Mouse (Mus musculus) neural tube, embryonic 14.5 days (tissue): ENCODE results near the gene Mns1. TPM values are rescaled to one million over a fixed set of nuclear protein-coding genes. Genes with fewer than 3 reads are reported as not detected.
A peak's percentile ranks its signal among the peaks of the same experiment; 100 is the strongest.

ENCODE experiments used
- ATAC-seq: fragments of 200-750 bp; cut with Nextera tagmentation; 2 replicates; pipeline ENCODE4 v1.8.0; 2017; ENCODE audit warnings: low read depth, mild to moderate bottlenecking, moderate TSS enrichment, moderate library complexity
- H3K27ac ChIP-seq: fragments of 300-500 bp; sonication (generic); 2 replicates; pipeline ENCODE4 v1.5.1; 2014; ENCODE audit warnings: low read depth, mild to moderate bottlenecking, control low read depth, low read length, moderate library complexity, mixed read lengths
- H3K27me3 ChIP-seq: fragments of 300-500 bp; sonication (generic); 2 replicates; pipeline ENCODE4 v1.6.1; 2014; ENCODE audit warnings: low read length; ENCODE audit not compliant: control insufficient read depth, insufficient read depth
- H3K36me3 ChIP-seq: fragments of 300-500 bp; sonication (generic); 2 replicates; pipeline ENCODE4 v1.6.1; 2014; ENCODE audit warnings: low read length, mixed read lengths; ENCODE audit not compliant: control insufficient read depth, insufficient read depth
- H3K4me1 ChIP-seq: fragments of 300-500 bp; sonication (generic); 2 replicates; pipeline ENCODE4 v1.6.1; 2014; ENCODE audit warnings: low read length; ENCODE audit not compliant: control insufficient read depth, insufficient read depth
- H3K4me2 ChIP-seq: fragments of 300-500 bp; sonication (generic); 2 replicates; pipeline ENCODE4 v1.6.1; 2014; ENCODE audit warnings: mild to moderate bottlenecking, low read depth, low read length, control low read depth
- H3K4me3 ChIP-seq: fragments of 300-500 bp; sonication (generic); 2 replicates; pipeline ENCODE4 v1.5.1; 2014; ENCODE audit warnings: low read depth, low read length, control low read depth, mixed read lengths
- H3K9ac ChIP-seq: fragments of 300-500 bp; sonication (generic); replicated peaks from 2 replicates; pipeline ENCODE4 v1.6.1; 2014; ENCODE audit warnings: low read depth, mild to moderate bottlenecking, control low read depth, low read length, mixed read lengths
- H3K9me3 ChIP-seq: fragments of 300-500 bp; sonication (generic); 2 replicates; pipeline ENCODE4 v1.6.1; 2016; ENCODE audit warnings: low read length; ENCODE audit not compliant: control insufficient read depth
- WGBS: fragments of 180-500 bp; shearing (Covaris S2); extraction: QIAGEN DNeasy Blood & Tissue Kit; methylation state at CpG from one replicate; pipeline ENCODE4 v1.1.7; 2014; 5-methylcytosine and 5-hydroxymethylcytosine counted together
- polyA plus RNA-seq: library from polyadenylated mRNA; unstranded; fragments of >200 nt; fragmentation: Nextera tagmentation; extraction: Ambion mirVana; gene quantifications from 2 replicates; pipeline ENCODE4 v1.2.1, GENCODE M21; 2014

Gene Mns1
- polyA plus RNA-seq, 1 experiment from 2014 or later, result 3.7 TPM

DNA sequence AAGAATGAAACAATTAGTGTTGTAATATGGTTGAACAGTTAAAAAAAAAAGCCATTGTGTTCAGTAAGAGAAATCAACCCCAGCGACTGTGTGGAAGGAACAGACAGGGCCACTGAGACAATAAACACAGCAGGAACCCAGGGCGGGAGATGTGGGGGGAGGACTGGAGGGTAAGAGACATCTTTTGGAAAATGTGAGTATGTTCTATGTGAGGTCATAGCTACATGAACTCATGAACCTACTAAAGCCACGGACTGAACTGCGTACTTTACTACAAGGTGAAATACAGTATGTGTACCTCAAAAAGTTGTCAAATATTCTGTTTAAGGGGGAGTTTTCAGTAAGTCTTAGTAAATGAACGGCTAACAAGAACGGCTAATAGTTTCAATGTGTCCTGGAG is 39.5 kb downstream of the Mns1 start:
- Histone ChIP-seq H3K4me1 (no peaks in the 10 kb centered on the region), H3K27me3 (no peaks in the 10 kb centered on the region), H3K4me2 (no peak overlapping the region), H3K4me3 (no peak overlapping the region), H3K27ac (no peak overlapping the region), H3K36me3 (peaks cover 11% of the 10 kb centered on the region; the same call in 1 of the 2 replicates), H3K9me3 (no peaks in the 10 kb centered on the region), H3K9ac (no peak overlapping the region)
- 60% methylated on average over 6 of the region's 6 CpGs for WGBS
- ATAC-seq, result no peak

DNA sequence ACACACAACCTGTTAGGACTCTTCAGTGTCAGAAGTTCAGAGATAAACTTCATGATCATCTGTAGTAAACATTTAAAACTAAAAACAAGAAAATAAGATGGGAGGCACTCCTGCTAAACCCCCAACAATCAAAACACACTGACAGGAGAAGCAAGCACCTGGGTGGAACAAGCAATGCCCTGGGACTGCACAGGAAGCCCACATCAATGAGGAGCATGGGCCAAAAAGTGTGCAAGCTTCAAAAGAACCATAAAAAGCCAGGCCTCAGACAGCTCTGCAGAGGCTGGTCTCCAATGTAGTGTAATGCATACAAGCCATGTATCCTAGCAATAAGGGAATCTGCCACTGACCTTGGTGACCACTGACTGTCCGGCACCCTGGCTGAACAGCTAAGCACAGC is 41.5 kb downstream of the Mns1 start:
- H3K27ac ChIP-seq, result no peak overlapping the region
- no peaks in the 10 kb centered on the region for H3K27me3 ChIP-seq
- H3K4me1 ChIP-seq, result no peaks in the 10 kb centered on the region
- 70% methylated on average over 1 of the region's 1 CpGs for WGBS
- H3K9me3 ChIP-seq, result no peaks in the 10 kb centered on the region
- H3K4me3 ChIP-seq, result no peak overlapping the region
- ATAC-seq, result no peak
- H3K9ac ChIP-seq, result no peak overlapping the region
- no peak overlapping the region for H3K4me2 ChIP-seq
- H3K36me3 ChIP-seq, result peaks cover 11% of the 10 kb centered on the region; the same call in 1 of the 2 replicates

DNA sequence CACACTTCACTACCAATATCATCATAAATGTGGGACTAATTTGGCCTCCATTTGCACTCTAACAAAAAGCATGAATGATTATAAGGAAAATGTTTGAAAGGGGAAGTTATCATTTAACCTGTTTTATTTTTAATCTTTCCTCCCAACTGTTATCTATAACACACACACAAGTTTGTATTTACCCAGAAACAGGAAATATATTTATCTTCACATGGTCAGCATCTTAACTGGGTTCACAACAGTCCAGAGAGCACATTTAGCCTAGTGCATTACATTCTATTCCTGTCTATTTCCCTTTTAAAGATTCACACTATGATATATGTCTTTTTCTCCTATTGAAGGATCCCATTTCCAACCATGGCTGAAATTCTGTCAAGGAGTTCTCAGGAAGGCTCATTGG is 50.7 kb downstream of the Mns1 start:
- Histone ChIP-seq H3K36me3 (no peaks in the 10 kb centered on the region), H3K27me3 (no peaks in the 10 kb centered on the region), H3K27ac (no peak overlapping the region), H3K9ac (no peak overlapping the region), H3K4me1 (peaks cover 9% of the 10 kb centered on the region), H3K9me3 (no peaks in the 10 kb centered on the region), H3K4me3 (no peak overlapping the region), H3K4me2 (no peak overlapping the region)
- ATAC-seq, result no peak

DNA sequence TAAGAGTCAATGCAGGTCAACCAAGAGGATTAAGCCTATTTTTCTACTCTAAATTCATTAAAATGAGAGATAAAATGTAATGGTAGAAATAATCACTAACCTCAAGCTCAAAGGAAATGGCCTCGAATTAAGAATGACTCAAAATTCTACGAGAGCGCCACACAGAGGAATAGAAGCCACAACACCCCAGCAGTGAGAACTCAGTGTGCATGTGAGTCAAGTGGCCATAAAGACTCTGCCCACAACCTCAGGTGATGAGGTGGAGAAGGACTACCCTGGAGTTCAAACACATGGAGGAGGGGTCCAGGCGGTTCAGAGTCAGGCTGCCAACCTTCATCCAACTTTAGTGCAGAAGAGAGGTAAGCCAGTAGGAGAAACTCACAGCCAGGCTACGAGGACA is 51.3 kb downstream of the Mns1 start:
- Histone ChIP-seq H3K9ac (no peak overlapping the region), H3K4me2 (no peak overlapping the region), H3K27me3 (no peaks in the 10 kb centered on the region), H3K4me3 (no peak overlapping the region), H3K9me3 (no peaks in the 10 kb centered on the region), H3K27ac (no peak overlapping the region), H3K36me3 (no peaks in the 10 kb centered on the region), H3K4me1 (peaks cover 9% of the 10 kb centered on the region)
- no peak for ATAC-seq
- 94% methylated on average over 5 of the region's 5 CpGs for WGBS

DNA sequence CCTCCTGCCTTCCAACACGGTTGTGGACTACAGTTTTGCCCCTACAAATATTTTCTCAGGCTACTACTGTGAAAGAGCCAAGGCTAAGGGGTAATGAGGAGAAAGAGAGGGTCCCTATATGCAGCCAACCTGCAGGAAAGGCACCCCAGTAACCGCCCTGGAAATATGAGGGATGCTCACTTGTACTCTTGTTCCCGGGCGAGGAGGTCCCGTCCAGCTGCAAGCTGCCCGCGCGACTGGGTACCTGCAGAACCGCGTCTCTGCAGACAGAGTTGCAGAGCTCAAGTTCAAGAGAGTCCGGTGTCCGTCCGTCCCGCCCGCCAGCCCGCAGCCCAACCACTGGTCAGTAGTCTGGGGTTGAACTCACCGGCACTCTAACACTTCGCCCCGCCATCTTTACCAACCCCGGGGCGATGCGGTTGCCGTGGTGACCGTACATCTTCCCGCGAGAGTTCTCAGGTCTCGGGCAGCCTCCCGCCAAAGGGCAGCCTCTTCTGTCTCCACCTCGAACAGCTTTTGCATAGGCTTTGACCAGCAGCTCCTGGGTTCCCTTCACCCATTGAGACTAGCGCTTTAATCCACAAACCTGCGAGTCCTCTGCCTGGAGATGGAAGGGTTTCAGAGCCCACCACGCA is 53.9 kb downstream of the Mns1 start:
- ATAC-seq, result peak; percentile 95
- H3K36me3 ChIP-seq, result no peaks in the 10 kb centered on the region
- peak overlapping the region; percentile 83 for H3K27ac ChIP-seq
- H3K27me3 ChIP-seq, result no peaks in the 10 kb centered on the region
- H3K4me3 ChIP-seq, result peak overlapping the region; percentile 70
- peak overlapping the region; percentile 62 for H3K9ac ChIP-seq
- H3K4me2 ChIP-seq, result peak overlapping the region; percentile 58
- H3K4me1 ChIP-seq, result peaks cover 9% of the 10 kb centered on the region
- under 1% methylated on average over 32 of the region's 32 CpGs for WGBS
- no peaks in the 10 kb centered on the region for H3K9me3 ChIP-seq

DNA sequence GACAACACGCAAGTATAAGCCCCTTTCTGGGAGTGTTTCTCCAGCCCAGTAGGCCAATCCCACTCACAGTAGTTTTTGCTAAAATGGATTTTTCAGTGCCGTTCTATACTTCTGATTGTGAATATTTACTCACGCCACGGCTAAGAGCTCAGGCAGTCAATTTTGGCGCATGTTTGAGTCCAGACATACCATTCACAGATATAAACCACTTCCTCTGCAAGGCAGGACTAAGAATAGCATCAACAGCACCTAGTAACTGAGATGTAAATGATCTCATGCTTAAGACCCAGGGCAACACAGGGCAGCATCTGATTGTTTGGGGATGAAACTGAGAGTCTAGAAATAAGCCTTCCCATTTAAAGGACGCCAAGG is 54.4 kb downstream of the Mns1 start, which contains the start of gene Tex9:
Gene Tex9 (minus strand): TSS at position 19 of the 372 bp plus-strand sequence.
- H3K9ac ChIP-seq, result peak within 1 kb of the TSS; percentile 62
- peak within 1 kb of the TSS; percentile 58 for H3K4me2 ChIP-seq
- WGBS, result 8% methylated on average over 6 of the region's 6 CpGs
- H3K4me1 ChIP-seq, result peaks cover 9% of the 10 kb centered on the region
- no peaks in the 10 kb centered on the region for H3K36me3 ChIP-seq
- peak; percentile 38; the same call in 1 of the 2 replicates for ATAC-seq
- H3K4me3 ChIP-seq, result peak within 1 kb of the TSS; percentile 70
- H3K9me3 ChIP-seq, result no peaks in the 10 kb centered on the region
- peak within 1 kb of the TSS; percentile 83 for H3K27ac ChIP-seq
- no peaks in the 10 kb centered on the region for H3K27me3 ChIP-seq

DNA sequence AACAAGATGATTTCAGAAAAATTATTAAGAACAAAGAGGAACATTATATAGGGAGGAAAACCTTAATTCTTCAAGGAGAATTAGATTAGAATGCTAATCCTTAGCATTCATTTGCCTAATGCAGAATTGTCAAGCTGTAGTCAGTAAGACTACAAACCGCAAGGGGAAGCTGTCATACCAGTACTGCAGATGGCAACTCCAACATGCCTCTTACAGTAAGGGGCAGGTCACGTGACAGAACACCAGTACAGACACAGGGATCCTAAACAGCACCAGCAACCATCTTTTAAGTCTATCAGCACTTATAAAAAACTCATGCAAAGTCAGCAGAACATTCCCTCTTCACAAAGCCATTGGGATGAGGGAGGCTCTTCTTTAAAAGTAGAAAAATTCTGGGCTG is 55.7 kb downstream of the Mns1 start:
- no peaks in the 10 kb centered on the region for H3K27me3 ChIP-seq
- H3K4me3 ChIP-seq, result no peak overlapping the region
- WGBS, result 98% methylated on average over 2 of the region's 2 CpGs
- H3K9me3 ChIP-seq, result no peaks in the 10 kb centered on the region
- H3K27ac ChIP-seq, result no peak overlapping the region
- peaks cover 9% of the 10 kb centered on the region for H3K4me1 ChIP-seq
- H3K9ac ChIP-seq, result no peak overlapping the region
- no peaks in the 10 kb centered on the region for H3K36me3 ChIP-seq
- ATAC-seq, result no peak
- H3K4me2 ChIP-seq, result no peak overlapping the region

DNA sequence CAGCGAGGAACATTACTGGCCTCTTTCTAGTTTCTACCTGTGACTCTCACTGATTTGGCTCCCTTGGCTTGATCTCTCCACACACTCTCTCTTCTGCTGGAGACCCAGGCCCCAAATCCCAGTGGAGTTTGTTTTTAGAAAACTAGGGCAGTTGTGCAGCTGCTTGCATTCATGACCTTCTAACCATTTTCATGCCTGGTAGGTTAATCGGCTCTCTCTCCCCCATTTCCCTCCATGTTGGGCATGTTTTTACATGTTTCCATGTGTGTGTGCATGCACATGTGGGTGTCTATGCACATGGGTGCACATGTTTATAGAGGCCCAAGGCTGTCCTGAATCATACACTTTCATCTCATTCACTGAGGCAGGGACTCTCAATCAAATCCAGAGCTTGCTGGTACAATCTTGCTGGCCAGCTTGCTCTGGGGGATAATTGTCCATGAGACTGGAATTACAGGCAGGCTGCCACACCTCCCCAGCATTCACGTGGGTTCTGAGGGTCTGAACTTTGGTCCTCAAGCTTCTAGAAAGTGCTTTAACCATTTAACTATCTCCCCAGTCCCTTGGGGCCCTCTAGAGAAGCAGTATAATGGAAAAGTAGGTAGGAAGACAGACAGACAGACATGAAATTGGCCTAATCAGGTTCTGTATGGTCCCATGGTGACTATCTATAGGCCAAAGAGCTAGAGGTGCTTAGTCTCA is 56.3 kb downstream of the Mns1 start:
- ATAC-seq, result no peak
- H3K27me3 ChIP-seq, result no peaks in the 10 kb centered on the region
- no peak overlapping the region for H3K9ac ChIP-seq
- H3K36me3 ChIP-seq, result no peaks in the 10 kb centered on the region
- 87% methylated on average over 3 of the region's 3 CpGs for WGBS
- no peak overlapping the region for H3K27ac ChIP-seq
- no peak overlapping the region for H3K4me3 ChIP-seq
- no peaks in the 10 kb centered on the region for H3K9me3 ChIP-seq
- H3K4me1 ChIP-seq, result peaks cover 9% of the 10 kb centered on the region
- no peak overlapping the region for H3K4me2 ChIP-seq

DNA sequence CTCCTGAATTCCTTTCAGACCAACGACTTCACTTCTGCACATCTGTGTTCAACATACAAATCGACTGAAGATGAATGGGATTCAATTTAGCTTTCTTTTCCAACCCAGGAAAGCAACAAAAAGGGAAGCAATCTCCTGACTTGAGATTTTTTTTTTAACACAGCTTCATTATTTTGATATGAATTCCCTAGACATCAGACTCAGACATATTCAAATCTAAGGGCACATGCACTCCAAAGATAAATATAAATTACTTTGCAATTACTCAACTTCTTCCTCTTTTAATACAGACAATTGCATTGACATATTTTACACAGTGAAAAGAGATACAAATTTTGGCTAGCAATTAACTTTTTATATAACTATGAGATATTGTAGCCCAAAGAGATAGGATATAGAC is 58.9 kb downstream of the Mns1 start:
- 68% methylated on average over 2 of the region's 2 CpGs for WGBS
- ATAC-seq, result no peak

More for the DNA sequence above, 58.9 kb downstream of the Mns1 start:
- H3K4me2 ChIP-seq, result no peak overlapping the region
- H3K27me3 ChIP-seq, result no peaks in the 10 kb centered on the region
- no peaks in the 10 kb centered on the region for H3K9me3 ChIP-seq
- H3K4me1 ChIP-seq, result peaks cover 5% of the 10 kb centered on the region
- H3K9ac ChIP-seq, result no peak overlapping the region
- H3K4me3 ChIP-seq, result no peak overlapping the region
- no peaks in the 10 kb centered on the region for H3K36me3 ChIP-seq
- H3K27ac ChIP-seq, result no peak overlapping the region
